Mouse (Mus musculus) cerebellum, postnatal 10 days (tissue): ENCODE data around the gene Nfam1.
A peak's percentile ranks its signal among the peaks of the same experiment; 100 is the strongest.

Source experiments
- DNase-seq, 2 experiments: peaks; one replicate each; pipeline ENCODE4 v3.0.0; 2021; ENCODE audit warnings: mixed read lengths in 2 of 2

Nfam1 gene

GRCm38 (mm10) chr15:83037755-83038483, 4.8 kb upstream of the Nfam1 start:
- peak; percentile 95 to 97 for DNase-seq

DNA sequence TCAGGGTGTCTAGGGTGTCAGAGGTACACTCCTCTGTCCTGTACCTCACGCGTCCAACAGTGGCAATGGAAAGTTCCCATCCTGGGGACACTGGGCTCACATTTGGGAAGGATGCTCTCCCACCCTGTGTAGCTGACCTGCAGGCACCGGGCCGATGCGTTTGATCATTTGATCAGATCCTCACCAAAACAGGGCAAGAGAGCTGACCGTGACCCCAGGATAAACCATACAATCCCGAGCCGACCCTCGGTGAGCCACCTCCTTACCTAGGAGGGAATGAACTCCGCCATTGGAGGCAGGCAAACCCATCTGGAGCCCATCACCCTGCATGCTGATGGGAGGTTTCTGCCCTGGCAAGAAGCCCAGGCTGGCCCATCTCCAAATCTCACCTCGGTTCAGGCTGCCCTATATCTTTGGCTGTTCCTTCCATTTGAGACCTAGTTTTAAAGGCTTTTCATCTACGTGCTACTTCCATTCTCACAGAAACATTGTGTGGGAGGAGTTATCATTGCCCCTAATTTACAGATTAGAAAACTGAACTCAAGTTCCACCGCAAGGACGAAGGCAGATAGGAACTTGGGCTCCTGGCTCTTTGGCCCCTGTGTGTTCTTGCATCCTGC, 3.9 kb upstream of the Nfam1 start:
- peak; percentile 95 for DNase-seq

GRCm38 (mm10) chr15:83036089-83036488, 3.0 kb upstream of the Nfam1 start:
- DNase-seq: no peak

GRCm38 (mm10) chr15:83034275-83034977, 1.3 kb upstream of the Nfam1 start:
- DNase-seq: peak; percentile 70 to 81

GRCm38 (mm10) chr15:83030884-83031283, 2.2 kb downstream of the Nfam1 start:
- no peak for DNase-seq

DNA sequence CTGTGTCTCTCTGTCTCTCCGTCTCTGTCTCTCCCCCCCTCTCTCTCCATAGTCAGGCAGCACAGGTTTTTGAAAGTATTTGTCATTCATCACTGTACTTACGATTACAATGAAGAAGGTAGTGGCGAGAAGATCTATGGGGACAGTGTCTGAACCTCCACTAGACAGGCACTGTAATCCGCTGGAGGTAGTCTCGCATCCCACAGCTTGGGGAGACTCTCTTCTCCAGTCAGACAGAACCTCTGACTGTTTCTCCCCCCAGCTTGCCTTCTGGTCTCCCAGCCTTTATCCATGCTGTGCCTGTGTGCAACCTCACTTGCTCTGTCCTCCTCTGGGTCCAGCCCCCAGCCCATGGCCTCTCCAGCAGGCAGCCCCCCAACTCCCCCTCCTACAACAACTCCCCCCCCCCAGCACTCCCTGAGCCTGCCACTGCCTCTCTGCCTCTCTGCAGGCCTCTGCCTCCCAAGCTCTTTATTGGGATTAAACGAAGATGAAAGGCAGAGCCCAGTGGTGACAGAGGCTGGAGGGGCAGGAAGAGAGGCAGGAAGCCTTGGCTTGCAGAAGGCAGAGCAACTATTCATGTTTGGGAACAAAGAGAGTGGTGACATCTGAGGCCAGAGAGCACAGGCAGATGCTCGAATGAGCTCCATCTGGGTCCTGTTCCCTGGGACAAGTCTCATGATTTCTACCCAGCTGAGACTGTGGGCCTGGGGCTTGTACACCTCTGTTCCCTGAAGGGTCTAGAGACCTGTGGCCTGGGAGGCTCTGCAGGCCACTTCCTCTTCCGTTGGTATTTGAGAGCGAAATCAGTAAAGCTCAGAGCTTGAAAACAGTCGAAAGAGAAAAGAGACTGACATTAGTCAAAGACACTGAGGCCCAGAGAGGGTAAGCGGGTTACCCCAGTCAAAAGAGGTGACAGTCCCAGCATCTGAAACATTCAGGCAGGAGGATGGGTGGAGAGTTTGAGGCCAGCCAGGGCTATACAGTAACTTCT, 3.1 kb downstream of the Nfam1 start:
- no peak for DNase-seq

DNA sequence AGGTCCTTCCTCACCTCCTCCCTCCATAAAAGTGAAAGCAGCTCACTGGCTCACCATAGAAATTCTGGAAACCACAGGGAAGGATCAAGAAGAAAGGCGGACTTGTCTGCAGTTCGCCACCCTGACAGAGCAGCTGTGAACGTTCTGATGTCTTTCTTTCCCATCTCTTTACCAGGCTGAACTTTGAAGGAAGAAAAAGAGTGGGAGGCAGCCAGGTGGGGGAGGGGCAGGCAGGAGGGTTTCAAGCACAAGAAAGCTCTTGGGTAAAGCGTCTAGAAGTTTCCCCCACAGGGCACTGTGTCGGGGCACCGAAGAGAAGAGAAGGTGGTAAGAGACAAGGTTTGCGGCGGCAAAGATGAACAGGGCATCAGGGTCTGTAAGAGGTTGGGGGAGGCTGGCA, 7.0 kb downstream of the Nfam1 start:
- DNase-seq: no peak

DNA sequence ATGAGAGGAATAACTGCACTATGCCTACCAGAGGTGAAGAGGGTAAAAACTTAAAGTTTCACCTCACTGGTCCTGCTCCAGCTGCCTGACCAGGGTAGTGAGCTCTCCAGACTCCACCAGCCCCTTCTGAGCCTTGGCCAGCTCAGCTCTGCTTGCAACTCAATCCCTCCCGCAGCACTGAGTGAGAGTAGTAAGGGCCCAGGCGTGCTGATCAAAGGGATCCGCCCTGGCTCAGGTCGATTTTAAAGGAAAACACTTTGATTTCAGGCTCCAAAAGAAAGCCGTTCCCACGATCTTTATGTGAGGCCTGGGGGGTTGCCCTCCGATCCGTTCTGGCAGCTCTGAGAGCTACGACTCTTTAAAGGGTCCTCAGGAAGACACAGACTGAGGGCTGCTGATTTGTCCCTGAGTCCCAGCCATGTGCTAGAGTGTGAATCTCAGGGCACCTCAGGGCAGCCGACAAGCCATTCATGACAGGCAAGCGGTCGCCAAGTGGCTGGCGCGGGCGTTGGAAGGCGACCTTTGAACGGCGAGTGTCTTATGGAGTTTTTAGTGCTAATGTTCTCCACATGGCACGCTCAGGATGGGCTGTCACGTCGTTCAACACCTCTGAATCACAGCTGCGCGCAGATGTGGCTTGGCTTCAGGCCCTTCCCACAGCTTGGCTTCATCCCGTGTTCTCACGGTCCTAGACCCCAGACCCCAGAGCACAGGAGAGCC, 7.9 kb downstream of the Nfam1 start:
- no peak for DNase-seq

DNA sequence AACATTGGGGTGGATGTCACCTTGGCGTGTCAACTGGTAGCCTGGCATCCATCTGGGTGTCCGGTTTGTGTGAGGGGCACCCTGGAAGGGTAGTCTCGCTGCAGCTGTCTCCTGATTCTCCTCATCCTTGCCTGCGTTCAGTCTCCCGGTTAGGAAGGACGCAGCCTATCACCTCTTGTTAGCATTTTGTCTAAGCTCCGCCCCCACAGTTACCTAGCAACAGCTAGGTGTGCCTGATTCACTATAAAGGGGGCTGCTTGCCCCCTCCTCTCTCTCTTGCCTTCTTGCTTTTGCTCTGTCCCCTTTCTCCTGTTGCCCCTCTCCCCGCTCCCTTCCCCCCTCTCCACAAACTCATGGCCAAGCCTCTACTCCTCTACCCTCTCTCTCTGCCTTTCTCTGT, 10.2 kb downstream of the Nfam1 start:
- no peak for DNase-seq

DNA sequence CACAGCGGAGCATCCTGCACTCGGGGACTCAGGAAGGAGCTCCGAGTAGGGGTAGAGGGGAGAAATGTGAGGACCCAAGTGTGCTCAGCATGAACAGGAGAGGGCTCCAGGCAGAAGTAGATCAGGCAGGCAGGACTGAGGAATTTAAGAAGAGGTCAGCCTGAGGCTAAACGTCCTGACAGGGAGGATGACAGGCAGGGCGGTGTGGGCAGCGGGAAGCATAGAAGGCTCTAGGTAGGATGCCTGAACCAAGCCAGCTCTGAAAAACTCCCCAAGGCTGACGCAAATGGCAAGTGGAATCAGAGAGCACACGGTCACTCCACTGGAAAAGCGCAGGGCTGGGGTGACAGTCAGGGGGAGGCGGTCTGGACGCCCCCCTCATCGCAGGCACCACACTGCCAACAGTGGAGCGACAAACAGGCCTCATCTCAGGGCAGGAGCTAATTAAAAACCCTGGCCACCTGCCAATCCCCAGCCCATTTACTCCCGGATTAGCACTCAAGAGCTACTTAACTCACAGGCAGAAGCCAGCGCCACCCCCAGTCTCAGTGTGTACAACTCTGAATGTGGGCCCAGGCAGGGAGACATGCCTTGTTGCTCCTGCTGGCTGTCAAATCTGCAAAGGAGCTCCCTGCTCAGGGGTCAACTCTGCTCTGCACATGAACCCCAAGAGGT, 22.0 kb downstream of the Nfam1 start:
- peak; percentile 84 to 88 for DNase-seq

DNA sequence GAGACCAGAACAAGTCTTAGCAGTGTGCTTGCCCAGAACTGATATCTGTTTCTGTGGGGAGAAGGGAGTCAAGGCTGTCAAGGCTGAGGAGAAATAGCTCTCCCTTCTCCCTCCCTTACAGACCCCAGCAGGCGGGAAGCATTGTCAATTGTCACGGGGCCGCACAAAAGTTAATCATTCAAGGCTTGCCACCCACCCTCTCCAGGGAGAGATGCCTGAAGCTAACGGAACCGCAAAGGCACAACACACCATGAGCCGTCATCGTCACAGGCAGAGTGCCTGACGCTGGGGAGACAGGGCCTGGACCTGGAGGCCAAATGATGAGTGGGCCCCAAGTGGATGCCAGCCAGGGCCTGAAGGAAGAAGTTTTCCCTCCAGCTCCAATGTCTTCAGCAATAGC, 22.7 kb downstream of the Nfam1 start:
- DNase-seq: no peak

DNA sequence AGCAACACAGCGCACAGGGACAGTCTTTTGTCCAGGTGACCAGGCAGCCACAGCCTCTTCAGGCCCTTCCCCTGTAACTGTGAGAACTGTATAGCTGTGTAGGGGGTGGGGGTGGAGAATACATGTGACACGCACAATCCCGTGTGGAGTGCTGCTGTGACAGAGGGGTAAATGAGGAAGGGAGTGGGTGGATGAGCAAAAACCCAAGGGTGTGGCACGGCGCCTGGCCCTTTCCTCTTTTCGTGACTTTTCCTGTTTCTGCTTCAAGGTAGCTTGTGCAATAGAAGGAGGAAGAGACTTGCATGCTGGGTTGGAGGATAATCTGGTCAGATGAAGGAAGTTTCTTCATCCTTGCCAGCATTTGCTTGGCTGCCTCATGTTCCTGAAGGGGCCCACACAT, 23.6 kb downstream of the Nfam1 start:
- DNase-seq: no peak

DNA sequence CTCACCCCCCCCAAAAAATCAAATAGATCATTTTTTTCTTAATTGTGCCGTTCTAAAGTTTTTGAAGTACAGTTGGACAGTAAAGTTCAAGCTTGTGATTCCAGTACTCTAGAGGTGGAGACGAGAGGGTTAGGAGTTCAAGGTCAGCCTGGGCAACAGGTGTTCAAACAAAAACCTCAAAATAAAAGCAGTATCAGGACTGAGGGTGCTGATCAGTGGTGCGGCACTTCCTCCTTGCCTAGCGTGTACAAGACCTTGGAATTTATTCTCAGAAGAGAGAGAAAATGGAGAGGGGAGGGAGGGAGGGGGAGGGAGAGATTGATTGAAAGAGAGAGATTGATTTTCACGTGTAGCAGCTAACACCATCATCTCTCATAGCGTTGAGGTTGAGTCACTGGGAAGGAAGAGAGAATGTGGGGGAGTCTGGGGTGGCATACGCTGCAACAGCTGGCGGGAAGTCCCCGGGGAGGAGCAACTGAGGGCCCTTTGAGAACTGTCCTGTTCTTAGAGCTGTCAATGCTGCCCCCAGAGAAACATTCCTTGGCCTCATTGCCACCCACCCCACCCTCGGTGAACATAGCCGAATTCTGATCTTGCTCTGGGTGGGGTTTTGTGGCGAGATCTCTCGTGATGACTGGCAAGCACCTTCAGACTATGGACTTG, 24.2 kb downstream of the Nfam1 start:
- no peak for DNase-seq

GRCm38 (mm10) chr15:83007346-83007920, 25.7 kb downstream of the Nfam1 start:
- DNase-seq: no peak

DNA sequence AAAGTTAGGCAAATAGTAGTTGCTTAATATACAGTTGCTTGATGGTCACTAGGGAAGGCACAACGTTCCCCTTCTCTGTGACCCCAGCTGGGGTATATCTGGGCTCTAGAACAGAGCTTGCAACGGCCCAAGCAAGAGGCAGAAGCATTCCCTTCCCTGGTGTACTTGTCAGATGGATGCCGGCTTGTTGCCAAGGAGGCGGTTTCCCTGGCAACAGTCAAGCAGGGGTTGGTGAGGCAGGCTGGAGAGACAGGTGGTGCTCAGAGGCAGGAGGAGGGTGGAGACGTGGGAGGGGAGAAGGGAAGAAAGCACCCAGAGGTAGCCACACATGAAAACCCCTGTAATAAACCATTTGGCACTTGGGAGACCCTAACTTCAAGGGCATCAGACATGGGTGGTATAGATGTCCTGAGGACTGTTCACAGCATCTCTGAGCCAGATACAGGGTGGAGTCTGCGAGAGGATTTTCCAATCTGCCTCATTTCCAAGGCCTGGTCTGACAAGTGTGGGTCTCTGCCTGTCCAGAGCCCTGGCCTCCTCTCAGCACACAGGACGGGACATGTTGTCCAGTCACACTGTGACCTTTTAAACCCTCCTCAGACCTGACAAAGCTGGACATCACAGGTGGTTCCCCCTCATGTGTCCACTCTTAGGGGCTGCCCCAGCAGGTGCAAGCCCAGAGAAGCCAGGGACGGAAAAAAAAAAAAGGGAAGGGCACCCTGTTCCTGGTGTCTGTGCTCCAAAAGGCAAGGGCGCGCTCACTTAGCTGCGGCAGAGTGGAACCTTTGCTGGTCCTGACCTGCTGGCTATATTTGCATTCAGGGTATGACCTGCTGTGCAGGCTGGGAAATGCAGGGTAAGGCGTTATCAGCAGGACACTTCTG, 30.2 kb downstream of the Nfam1 start:
- DNase-seq: peak; percentile 95 to 97

- DNase-seq: peak in 1 of 2 experiments; percentile 50
These were observed 34.3 kb downstream of the Nfam1 start for GRCm38 (mm10) chr15:82998811-82999221.

DNA sequence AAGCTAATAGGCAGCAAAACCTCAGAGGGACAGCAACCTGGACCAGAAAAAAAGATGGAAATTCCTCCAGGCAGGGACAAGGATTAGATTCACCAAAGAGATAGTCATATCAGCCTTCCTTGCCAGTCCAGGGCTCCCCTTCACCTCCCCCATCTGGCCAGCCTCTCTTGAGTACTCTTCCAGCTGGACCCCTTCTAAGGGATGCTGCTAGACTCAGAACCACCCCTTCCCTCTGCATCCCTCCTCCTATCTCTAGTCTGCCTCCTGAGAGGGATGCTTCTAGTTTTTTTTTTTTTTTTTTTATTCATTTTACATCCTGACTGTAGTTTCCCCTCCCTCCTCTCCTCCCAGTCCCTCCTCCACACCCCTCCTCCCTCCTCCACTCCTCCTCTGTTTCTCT, 36.7 kb downstream of the Nfam1 start:
- DNase-seq: no peak

DNA sequence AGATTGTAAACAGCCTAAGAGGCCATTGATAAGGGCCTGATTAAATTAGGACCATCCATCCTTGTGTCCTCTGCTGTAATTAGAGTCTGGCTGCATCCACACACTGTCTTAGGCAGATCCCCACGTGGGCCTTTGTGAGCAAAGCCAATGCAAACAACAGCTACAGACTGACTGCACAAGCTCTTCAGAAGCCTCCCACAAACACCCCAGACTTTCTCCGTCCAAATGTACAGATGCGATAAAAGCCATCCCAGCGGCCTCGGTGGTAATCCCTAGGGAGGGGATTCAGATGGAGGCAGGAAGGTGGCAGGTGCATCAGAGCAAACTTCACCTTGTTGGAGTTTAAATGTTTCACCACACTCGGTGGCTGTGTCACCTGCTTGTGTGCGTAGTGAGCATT, 37.9 kb downstream of the Nfam1 start:
- DNase-seq: no peak

DNA sequence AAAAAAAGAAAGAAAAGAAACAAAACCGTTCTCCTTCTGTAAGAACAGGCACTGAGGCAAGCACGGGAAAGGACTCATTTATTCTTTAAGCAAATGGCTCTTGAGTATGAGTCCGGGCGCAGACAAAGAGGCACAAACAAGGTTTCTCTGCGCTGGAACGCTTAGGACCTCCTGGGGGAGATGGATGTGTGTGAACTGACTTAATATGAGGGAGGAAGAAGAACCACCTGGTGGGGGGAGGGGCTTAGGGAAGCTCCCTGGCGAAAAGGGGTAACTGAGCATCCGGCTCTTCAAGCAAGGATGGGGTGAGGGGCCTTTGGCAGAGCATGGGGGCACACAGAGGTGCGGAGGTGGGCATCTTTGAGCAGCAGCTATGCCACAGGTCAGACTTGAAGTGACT, 40.2 kb downstream of the Nfam1 start:
- DNase-seq: peak; percentile 51 to 58
